Mouse (Mus musculus): ENCODE data around the gene Kif21a. TPM values are rescaled to one million over a fixed set of nuclear protein-coding genes. Genes with fewer than 3 reads are reported as not detected.

The Kif21a gene
- total and polyA plus RNA-seq, 3 experiments: not detected

- DNase-seq (ENCODE audit: low read depth, low spot score): peak; percentile 24
- TF ChIP-seq EP300 (IDR thresholded peaks at IDR 0.05; ENCODE audit: low read depth in 1 of 2, low read length in 2 of 2) (no peak), ELF1 (IDR thresholded peaks at IDR 0.05; ENCODE audit: low read depth, low read length) (no peak), JUND (IDR thresholded peaks at IDR 0.05; ENCODE audit: low read depth, low read length) (no peak), MXI1 (IDR thresholded peaks at IDR 0.05; ENCODE audit: low read depth, low read length) (no peak), SMC3 (IDR thresholded peaks at IDR 0.05; ENCODE audit: low read depth, low read length) (no peak), MAFK (IDR thresholded peaks at IDR 0.05; ENCODE audit: borderline replicate concordance, low read depth, low read length) (no peak), POLR2AphosphoS5 (IDR thresholded peaks at IDR 0.05; ENCODE audit: borderline replicate concordance, low read depth, low read length) (no peak), UBTF (IDR thresholded peaks at IDR 0.05; ENCODE audit: borderline replicate concordance, insufficient read depth, low read depth, low read length) (no peak), ZKSCAN1 (IDR thresholded peaks at IDR 0.05; ENCODE audit: low read depth, low read length) (no peak), NRF1 (IDR thresholded peaks at IDR 0.05; ENCODE audit: insufficient read depth, low read depth, low read length, poor library complexity, severe bottlenecking) (no peak)
- Histone ChIP-seq H3K9ac (ENCODE audit: control insufficient read depth, low read depth, low read length, poor library complexity, severe bottlenecking) (no peak overlapping the region), H3K27me3 (ENCODE audit: control insufficient read depth in 1 of 2, insufficient read depth in 2 of 2, low read length in 2 of 2) (no peaks in the 10 kb centered on the region), H3K36me3 (ENCODE audit: control insufficient read depth in 1 of 2, insufficient read depth in 2 of 2, low read length in 2 of 2) (no peaks in the 10 kb centered on the region), H3K27ac (ENCODE audit: control insufficient read depth, low read depth, low read length) (no peak overlapping the region), H3K4me1 (ENCODE audit: control insufficient read depth in 1 of 2, insufficient read depth in 2 of 2, low read length in 2 of 2) (no peaks in the 10 kb centered on the region), H3K79me2 (ENCODE audit: control insufficient read depth, insufficient read depth, low read length, poor library complexity) (no peaks in the 10 kb centered on the region), H3K4me3 (ENCODE audit: control insufficient read depth in 1 of 2, insufficient read depth in 1 of 2, low read depth in 2 of 2, low read length in 2 of 2) (no peak overlapping the region), H3K9me3 (replicated peaks; ENCODE audit: insufficient read depth, low read length) (no peaks in the 10 kb centered on the region)
Observed at GRCm38 (mm10) chr15:90963320-90963719, 86.4 kb downstream of the Kif21a start.

- Histone ChIP-seq H3K9ac (ENCODE audit: control insufficient read depth, low read depth, low read length, poor library complexity, severe bottlenecking) (no peak overlapping the region), H3K27me3 (ENCODE audit: control insufficient read depth in 1 of 2, insufficient read depth in 2 of 2, low read length in 2 of 2) (no peaks in the 10 kb centered on the region), H3K27ac (ENCODE audit: control insufficient read depth, low read depth, low read length) (no peak overlapping the region), H3K79me2 (ENCODE audit: control insufficient read depth, insufficient read depth, low read length, poor library complexity) (no peaks in the 10 kb centered on the region), H3K36me3 (ENCODE audit: control insufficient read depth in 1 of 2, insufficient read depth in 2 of 2, low read length in 2 of 2) (no peaks in the 10 kb centered on the region), H3K9me3 (replicated peaks; ENCODE audit: insufficient read depth, low read length) (no peaks in the 10 kb centered on the region), H3K4me1 (ENCODE audit: control insufficient read depth in 1 of 2, insufficient read depth in 2 of 2, low read length in 2 of 2) (no peaks in the 10 kb centered on the region), H3K4me3 (ENCODE audit: control insufficient read depth in 1 of 2, insufficient read depth in 1 of 2, low read depth in 2 of 2, low read length in 2 of 2) (no peak overlapping the region)
- no peak for DNase-seq (ENCODE audit: low read depth, low spot score)
- TF ChIP-seq BHLHE40 (IDR thresholded peaks at IDR 0.05; ENCODE audit: borderline replicate concordance, low read depth, low read length) (no peak), E2F4 (IDR thresholded peaks at IDR 0.05; ENCODE audit: borderline replicate concordance, low read depth, low read length) (no peak), MAZ (IDR thresholded peaks at IDR 0.05; ENCODE audit: low read depth, low read length) (no peak)
Observed at GRCm38 (mm10) chr15:90962548-90962947, 87.2 kb downstream of the Kif21a start.

- Histone ChIP-seq H3K27ac (ENCODE audit: control insufficient read depth, low read depth, low read length) (no peak overlapping the region), H3K4me1 (ENCODE audit: control insufficient read depth in 1 of 2, insufficient read depth in 2 of 2, low read length in 2 of 2) (no peaks in the 10 kb centered on the region), H3K9ac (ENCODE audit: control insufficient read depth, low read depth, low read length, poor library complexity, severe bottlenecking) (no peak overlapping the region), H3K9me3 (replicated peaks; ENCODE audit: insufficient read depth, low read length) (no peaks in the 10 kb centered on the region), H3K27me3 (ENCODE audit: control insufficient read depth in 1 of 2, insufficient read depth in 2 of 2, low read length in 2 of 2) (no peaks in the 10 kb centered on the region), H3K36me3 (ENCODE audit: control insufficient read depth in 1 of 2, insufficient read depth in 2 of 2, low read length in 2 of 2) (no peaks in the 10 kb centered on the region), H3K79me2 (ENCODE audit: control insufficient read depth, insufficient read depth, low read length, poor library complexity) (no peaks in the 10 kb centered on the region), H3K4me3 (ENCODE audit: control insufficient read depth in 1 of 2, insufficient read depth in 1 of 2, low read depth in 2 of 2, low read length in 2 of 2) (no peak overlapping the region)
- TF ChIP-seq UBTF (IDR thresholded peaks at IDR 0.05; ENCODE audit: borderline replicate concordance, insufficient read depth, low read depth, low read length) (no peak), CTCF (IDR thresholded peaks at IDR 0.05 in 2 of 3, conservative IDR thresholded peaks at IDR 0.05 in 1 of 3; ENCODE audit: control insufficient read depth in 1 of 3, insufficient read depth in 1 of 3, low read depth in 2 of 3, low read length in 3 of 3, poor library complexity in 1 of 3, severe bottlenecking in 1 of 3) (no peak), CHD2 (IDR thresholded peaks at IDR 0.05; ENCODE audit: low read length) (no peak), E2F4 (IDR thresholded peaks at IDR 0.05; ENCODE audit: borderline replicate concordance, low read depth, low read length) (no peak), POLR2AphosphoS2 (IDR thresholded peaks at IDR 0.05; ENCODE audit: low read length) (no peak), ZKSCAN1 (IDR thresholded peaks at IDR 0.05; ENCODE audit: low read depth, low read length) (no peak), GABPA (IDR thresholded peaks at IDR 0.05; ENCODE audit: low read depth, low read length) (no peak), ZMIZ1 (IDR thresholded peaks at IDR 0.05; ENCODE audit: low read depth, low read length) (no peak), RAD21 (IDR thresholded peaks at IDR 0.05; ENCODE audit: low read depth, low read length) (no peak), ELF1 (IDR thresholded peaks at IDR 0.05; ENCODE audit: low read depth, low read length) (no peak)
- no peak for DNase-seq (ENCODE audit: low read depth, low spot score)
Observed at GRCm38 (mm10) chr15:90960831-90961554, 88.8 kb downstream of the Kif21a start.
